Mouse (Mus musculus) left cerebral cortex, postnatal 14 days (tissue): Measurements from ENCODE around the gene Naa50. TPM values are rescaled to one million over a fixed set of nuclear protein-coding genes. Genes with fewer than 3 reads are reported as not detected.
A peak's percentile ranks its signal among the peaks of the same experiment; 100 is the strongest.

Experiments used
- DNase-seq, 2 experiments: peaks; one replicate each; pipeline ENCODE4 v3.0.0; 2021 to 2022; ENCODE audit warnings: low spot score in 2 of 2, mixed read lengths in 1 of 2
- intact Hi-C: fragments of 180-260 bp; cut with DNase I; formaldehyde crosslinking; loops from one replicate; pipeline ENCODE4 v1.15.1; 2025
- long read RNA-seq, 2 experiments: library from polyadenylated mRNA; stranded (forward); transcript quantifications; one replicate each; pipeline ENCODE4 v2.0.0; 2021
- total RNA-seq, 2 experiments: library from RNA; stranded (reverse); gene quantifications; 2 replicates each; pipeline ENCODE4 v1.2.3; 2021

Gene Naa50
- 10 to 100 TPM; 52.4 to 52.8 TPM for total RNA-seq
- long read RNA-seq, experiment 1, full-length matches to known transcripts = 79 of 84 reads
- long read RNA-seq, experiment 1, partial matches to known transcripts = 0 of 84 reads
- long read RNA-seq, experiment 1, other reads (novel, unspliced or antisense) = 5 of 84 reads
- long read RNA-seq, experiment 2, full-length matches to known transcripts = 67 of 68 reads
- long read RNA-seq, experiment 2, partial matches to known transcripts = 0 of 68 reads
- long read RNA-seq, experiment 2, other reads (novel, unspliced or antisense) = 1 of 68 reads

DNA sequence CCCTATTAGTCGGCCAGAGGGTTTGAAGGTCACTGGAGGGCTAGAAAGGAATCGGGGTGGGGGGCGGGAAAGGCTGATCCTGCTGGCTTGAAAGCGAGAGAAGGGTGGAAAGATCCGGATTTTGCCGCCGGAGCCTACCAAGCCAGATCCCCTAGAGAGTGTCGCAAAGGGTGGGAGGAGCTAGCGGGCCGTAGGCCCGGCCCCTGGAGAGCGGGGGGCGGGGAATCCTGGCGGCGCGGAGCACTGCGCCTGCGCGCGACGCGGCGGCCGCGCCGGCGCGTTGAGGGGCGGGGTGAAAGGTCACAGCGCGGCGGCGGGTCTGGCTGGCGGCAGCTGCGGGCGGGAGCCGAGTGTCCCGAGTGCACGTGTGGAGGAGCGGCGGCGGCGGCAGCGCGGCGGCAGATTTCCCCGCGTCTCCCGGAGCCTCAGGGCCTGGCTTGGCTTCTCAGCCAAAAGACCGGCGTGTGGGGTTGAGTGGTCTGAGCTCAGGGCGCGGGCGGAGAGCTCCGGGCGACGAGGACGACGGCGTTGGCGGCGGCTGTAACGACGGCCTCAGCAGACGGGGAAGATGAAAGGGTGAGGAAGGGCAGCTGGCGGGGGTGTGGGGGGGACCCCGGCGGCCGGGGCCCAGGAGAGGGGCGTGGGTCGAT lies at the start of gene Naa50, which contains the start of gene Atp6v1a:
Gene Naa50, plus strand, starts transcription at position 295 of the 650 bp plus-strand sequence.
Gene Atp6v1a, minus strand, starts transcription at position 170 of the 650 bp plus-strand sequence.
- intact Hi-C loops = loop anchor here (2.0 to 10.0 kb wide), 2 partner anchors 33 to 215 kb away; partner anchors contain the start of gene Usf3
- DNase-seq = peak; percentile 92 to 97

DNA sequence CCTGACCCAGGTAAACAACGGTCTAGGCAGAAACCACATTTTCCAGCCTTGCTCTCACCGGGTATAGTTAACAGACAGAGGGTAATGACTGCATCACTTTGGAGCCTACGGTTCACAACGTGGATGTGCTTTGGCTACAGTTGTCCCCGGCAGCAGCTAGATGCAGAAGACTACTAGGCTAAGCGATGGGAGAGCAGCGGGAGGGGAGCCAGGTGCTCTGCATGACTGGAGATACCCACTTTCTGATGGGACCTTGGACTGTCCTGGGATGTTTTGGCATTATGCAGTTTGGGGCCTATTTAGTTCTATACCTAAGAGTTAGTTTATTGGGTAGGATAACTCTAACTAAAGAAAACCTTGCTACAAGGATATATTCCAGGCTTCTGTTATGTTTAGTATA lies 40.3 kb upstream of the Naa50 start:
- no peak for DNase-seq
- intact Hi-C loops = no loop called here

DNA sequence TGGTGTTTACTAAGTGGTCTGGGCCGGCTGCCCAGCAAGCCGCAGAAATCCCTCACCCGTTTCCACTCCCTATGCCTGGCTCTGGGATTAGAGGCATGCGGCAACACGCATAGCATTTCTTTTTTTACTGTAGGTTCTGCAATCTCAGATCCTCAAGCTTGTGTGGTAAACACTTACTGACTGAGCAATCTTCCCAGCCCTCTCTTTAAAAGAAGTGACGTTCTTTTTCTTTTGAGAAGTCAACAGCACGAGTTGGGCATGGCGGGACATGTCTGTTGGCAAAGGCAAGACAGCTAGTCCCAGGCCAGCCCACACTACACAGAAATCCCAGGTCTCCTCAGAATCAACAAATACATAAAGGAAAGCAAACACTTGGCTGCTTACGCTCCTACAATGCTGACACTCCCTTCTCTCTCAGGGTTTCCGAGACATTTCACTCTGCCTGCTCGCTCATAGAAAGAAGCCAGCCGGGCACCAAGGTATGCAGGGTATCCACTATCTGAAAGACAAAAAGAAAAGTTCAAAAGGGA lies 38.4 kb upstream of the Naa50 start:
- DNase-seq = no peak
- intact Hi-C loops = no loop called here

DNA sequence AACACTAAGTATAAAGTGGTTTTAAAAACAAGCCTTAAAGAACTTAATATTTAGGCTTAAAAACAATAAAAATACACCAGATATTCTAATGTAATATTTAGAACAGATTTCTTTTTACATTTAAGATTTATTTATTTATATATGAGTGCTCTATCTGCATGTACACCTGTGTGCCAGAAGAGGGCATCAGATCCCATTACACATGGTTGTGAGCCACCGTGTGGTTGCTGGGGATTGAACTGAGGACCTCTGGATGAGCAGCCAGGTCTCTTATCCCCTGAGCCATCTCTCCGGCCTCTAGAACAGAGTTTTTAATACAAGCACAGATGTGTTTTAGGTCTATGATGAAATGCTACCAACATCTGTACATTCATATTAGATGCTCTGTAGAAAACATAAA lies 36.7 kb upstream of the Naa50 start:
- no peak for DNase-seq
- intact Hi-C loops = no loop called here

DNA sequence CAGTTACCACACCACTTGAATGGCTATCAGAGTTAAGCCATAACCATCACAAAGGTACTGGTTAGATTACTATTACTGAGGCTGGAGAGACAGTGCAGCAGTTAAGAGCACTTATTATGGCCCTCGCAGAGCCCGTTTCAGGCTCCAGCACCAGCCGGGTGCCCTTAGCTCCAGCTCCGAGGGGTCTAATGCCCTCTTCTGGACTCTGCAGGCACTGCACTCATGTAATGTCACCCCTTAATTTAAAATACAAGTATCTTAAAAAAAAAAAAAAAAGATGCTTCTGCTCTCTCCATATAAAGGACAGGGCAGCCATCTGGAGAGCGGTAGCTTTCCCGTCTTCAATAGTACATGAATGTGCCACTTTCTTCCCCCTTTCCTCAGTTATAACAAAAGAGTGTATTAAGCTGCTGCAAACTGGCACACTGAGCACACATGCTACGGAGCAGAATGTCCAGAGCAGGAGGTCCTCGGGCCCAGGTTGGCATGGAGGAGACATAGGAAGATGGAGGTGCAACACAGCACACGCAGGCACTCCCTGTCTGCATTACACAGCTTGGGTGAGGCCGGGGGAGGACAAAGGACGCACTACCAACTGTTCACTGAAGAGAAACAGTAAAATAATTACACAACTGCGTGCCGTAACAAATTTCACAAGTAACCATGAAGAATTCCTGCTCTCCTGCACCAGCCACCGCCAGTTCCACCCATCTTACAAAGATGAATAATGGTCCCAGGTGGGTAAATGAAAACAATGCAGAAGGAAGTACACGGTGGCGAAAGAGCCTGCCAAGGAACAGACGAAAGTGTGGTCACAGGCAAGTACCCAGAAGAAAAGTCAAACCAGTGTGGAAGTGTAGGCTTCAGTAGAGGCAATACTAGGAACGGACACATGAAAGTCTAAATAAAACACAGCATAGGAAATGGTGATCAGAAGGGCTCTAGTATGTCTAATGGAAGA lies 35.5 kb upstream of the Naa50 start:
- no peak for DNase-seq

DNA sequence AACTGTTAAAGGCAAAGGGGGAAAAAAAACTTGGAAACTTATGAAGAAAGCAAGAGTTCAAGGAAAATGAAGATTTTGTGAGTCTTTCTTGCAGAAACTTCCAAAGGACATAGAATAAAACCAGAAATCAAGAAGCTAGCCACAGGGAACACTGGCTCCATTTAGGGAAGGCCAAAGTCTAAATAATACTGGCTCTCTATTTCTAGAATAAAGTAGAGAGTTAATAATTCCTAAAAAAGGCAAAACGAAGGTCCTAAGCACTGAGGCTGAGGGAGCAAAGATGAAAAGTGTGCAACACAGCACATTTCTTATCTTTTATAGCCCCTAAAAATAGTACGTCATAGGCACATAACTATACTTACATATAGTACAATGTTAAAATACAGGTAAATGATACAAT lies 34.4 kb upstream of the Naa50 start:
- intact Hi-C loops = no loop called here
- DNase-seq = no peak

More for the DNA sequence above, 35.5 kb upstream of the Naa50 start:
- intact Hi-C loops = no loop called here

DNA sequence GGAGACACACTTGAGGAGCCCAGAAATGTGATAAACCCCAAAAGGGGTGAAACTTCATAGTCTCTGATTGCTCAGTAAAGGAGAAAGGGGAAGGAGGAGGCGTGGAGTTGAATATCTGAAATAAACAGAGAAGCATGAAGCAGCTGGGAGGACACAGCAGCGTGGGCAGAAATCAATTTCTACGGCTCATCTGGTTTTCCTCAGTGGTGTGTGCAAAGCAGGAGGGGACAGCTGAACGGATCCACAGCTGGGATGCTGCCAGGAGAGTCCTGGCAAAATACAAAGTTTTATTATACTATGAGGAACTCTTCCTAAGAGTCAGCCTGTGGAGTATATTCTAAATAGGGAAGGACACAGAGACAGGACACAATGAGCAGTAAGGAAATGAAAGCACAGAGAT lies 30.6 kb upstream of the Naa50 start:
- peak; percentile 23 to 41 for DNase-seq
- intact Hi-C loops = no loop called here

DNA sequence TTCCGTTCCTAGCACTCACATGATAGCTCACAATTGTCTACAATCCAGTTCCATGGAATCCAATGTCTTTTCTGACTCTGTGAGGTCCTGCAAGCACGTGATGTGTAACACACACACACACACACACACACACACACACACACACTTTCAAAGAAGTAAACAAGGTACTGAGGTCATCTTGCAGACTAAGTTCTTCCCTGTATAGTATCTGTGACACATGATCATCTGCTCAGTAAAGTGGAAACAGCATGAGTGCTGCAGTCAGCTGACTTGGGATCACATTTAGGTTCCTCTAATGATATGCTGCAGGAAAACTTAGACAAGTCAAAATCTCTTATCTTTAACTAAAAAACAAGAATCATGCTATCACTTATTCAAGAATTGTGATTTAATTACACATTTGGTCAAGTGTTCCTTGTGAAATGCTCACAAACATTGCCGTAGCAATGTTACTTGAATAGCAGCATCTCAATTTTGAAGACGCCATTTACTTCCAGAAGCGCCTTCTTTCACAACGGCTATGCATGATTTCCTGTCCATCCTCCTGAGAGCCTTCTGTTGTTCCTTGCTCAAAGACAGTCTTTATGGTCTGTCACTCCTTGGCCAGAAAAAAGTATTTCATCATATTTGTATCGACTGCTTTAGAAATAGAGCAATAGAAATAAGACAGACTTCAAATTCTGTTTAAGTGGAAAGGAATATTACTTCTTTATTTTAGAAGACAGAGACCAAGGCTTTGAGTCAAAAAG lies 19.7 kb upstream of the Naa50 start:
- no peak for DNase-seq
- intact Hi-C loops = no loop called here

DNA sequence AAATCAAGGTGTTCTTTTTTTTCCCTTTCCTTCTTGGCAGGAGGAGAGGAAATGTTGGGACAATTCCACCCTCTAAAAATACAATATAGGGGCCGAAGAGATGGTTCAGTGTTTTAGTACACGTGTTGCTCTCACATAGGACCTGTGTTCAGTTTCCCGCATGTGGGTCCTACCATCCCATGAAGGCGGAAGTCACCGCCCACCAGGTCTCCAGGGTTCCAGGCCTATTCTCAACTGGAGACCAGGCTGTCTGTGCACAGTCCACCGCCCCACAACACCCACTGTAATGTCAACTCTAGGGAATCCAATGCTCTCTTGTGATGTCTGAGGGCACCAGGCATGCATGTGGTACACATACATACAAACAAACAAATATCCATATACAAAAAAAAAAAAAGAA lies 17.5 kb upstream of the Naa50 start:
- DNase-seq = no peak
- intact Hi-C loops = no loop called here

DNA sequence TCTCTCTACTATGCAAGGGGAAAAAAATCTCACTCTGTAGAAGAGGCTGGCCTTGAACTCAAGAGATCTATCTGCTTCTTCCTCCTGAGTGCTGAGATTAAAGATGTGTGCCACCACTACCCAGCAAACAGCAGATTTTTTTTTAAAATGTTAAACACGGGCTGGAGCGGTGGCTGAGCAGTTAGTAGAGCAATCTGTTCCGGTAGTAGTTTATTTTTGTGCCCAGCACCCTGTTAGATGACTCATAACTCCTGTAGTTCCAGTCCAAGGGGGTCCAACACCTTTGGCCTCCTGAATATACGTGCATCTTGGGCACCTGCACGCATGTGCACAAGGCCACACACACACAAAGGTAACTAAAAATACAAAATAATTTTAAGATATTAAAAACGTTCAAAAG lies 17.1 kb upstream of the Naa50 start:
- peak in 1 of 2 experiments; percentile 44 for DNase-seq
- intact Hi-C loops = no loop called here

DNA sequence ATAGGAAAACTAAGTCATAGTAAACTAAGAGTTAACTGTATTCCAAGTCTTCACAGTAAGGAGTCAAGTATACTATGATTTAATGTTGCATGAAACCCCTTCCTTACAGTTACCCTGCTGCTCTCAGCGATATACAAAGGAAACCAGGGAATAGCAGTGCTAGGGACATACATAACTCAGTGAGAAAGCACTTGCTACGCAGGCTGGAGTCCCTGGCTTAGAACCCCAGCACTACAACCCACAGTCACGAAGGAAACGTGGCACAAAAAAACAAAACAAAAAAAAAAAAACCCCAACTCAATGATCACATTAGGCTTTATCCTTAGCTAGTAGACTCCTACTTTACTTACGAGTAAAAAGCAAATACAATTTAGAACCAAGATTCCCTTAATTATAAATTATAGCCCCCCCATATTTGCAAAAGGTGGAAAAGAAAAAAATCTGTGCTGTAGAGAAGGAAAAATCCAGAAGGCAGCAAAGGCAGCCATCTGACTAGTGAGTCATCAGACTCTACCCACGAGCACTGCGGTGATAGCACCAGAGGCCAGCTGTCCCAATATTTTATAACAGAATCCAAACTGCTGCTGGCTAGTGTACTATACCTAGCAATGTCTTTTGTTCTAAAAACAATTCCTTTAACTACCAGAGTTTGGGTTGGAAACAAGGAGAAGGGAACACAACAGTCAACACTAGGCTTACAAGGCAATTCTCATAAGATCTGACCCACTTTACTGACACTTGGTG lies 16.5 kb upstream of the Naa50 start:
- intact Hi-C loops = no loop called here
- DNase-seq = peak; percentile 55 to 72

DNA sequence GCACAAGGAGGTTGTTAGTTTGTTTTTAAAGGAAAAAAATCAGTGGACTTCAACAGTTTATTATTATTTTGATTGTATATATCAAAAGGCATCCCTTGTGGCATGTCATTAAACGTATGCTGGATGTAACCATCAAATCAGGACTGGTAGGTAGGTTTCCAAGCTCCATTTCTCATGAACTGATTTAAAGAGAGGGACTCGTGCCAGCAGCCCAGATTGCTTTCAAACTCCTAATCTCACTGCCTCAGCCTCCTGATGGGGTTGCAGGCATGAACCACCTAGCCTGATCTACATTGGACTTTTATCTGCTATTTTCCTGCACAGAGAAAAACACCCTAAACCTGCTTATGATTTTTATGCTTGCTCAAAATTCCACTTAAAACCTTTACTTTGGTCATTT lies 15.8 kb upstream of the Naa50 start:
- DNase-seq = no peak
- intact Hi-C loops = no loop called here

DNA sequence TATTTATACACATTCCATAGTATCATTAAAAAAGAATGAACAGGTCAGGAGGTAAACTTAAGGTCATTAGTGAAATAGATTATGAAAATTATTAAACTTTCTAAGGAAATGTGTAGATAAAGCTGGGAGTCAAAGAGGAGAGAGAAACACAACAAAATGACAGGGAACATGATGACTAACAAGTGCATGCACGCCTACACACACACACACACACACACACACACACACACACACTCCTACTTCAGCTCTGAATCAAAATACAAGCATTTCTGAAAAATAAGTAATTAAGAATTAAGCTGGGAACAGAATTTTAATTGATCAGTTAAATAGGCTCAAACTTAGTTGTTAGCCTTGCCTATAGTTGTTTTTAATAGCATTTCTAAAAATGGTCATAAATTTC lies 14.9 kb upstream of the Naa50 start:
- intact Hi-C loops = no loop called here
- peak in 1 of 2 experiments; percentile 25 for DNase-seq

DNA sequence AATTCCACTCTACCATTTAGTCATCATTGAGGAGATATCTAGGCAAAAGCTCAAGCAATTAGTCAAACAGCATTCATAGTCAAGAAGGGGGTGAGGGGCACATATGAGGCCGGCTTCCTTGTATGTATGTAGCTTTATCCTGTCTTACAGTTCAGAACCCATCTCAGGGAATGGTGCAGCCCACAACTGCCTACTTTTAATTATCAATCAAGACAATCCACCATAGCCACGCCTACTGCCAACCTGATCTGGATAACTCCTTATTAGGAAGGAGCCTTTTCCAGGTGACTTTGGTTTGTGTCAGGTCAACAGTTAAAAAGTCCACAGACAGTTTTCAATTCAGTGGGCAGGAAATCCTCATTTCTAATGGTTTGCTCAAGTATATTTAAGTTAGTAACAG lies 14.2 kb upstream of the Naa50 start:
- intact Hi-C loops = no loop called here
- DNase-seq = no peak

DNA sequence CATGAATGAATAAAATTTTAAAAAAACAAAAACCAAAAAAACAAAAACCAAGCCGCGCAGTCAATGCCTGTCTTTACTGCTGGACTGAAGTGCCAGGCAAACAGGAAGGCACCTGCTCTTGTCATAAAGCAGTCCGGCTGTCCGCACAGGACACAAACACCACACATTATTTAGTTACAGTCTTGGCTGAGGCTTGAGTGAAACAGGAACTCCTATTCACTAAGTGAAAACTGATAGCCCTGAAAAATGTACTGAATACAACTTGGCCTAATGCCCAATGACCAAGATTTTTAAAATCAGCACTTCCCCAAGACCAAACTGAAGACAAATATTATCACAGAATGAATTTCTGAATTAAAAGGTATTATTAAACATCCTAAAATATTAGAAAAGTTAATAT lies 13.2 kb upstream of the Naa50 start:
- no peak for DNase-seq
- intact Hi-C loops = no loop called here

DNA sequence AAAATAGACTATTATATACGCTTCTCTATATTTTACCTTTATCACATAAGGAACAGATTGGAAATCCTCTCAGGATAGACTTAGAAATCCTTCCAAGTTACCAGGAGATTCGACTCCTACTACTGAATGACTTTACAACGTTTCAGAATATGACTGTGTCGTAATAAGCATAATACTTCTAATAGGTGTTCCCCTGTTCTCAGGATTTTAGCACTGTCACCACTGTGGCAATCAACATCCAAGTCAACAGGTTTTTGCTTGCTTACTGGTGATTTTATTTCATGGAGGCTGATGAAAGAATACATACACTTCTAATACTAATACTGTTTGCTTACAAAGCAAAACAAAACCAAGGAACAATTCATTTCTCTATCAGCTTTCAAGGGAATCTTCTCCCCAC lies 7.3 kb upstream of the Naa50 start:
- no peak for DNase-seq
- intact Hi-C loops = no loop called here

DNA sequence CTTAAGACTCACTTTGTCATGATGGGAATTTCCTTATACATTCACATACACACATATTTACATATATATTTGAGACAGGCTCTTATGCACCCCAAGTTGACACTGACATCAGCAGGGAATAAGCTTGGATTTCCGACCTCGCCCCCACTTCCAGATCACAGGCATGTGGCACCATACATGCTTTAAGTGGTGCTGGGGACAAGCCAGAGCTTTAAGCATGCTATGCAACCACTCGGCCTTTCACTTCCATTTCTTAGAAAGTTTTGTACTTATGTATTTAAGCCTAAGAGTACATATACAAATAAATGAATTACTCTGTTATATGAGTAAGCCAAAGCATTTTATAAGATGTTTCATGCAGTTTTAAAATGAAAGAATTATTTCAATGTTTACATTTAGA lies 6.4 kb upstream of the Naa50 start:
- intact Hi-C loops = no loop called here
- no peak for DNase-seq

DNA sequence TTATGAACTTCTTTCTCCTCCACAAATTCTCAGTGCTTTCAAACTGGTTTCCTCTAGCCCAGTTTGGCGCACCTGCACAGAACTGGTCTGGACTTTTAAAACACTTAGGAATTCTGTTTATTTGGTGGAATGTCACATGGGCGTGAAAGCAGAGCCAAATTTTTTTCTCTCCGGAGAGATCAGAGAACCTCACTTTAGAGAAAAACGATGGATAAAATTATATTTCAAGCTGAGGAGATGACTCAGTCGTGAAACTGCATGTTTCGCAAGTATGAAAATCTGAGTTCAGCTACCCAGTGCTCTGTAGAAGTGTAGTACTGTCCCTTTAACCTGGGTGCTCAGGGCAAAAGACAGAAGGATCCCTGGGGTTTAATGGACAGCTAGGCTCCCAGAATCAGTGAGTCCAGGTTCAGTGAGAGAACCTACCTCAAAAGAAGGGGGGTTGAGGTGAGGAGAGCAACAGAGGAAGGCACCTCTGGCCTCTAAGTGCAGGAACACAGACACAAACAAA lies 3.1 kb upstream of the Naa50 start:
- intact Hi-C loops = no loop called here
- DNase-seq = no peak
